Mouse (Mus musculus) WW6 (cell line): Measurements from ENCODE around the gene Serpinb8.

Experiments used
- DNase-seq: peaks from one replicate; pipeline ENCODE4 v3.0.0-alpha.2; 2013; ENCODE audit warnings: low read depth, low spot score

Gene Serpinb8

GRCm38 (mm10) chr1:107642457-107643118 lies 52.8 kb downstream of the Serpinb8 start:
- no peak for DNase-seq

- no peak for DNase-seq
These were observed 55.3 kb downstream of the Serpinb8 start for GRCm38 (mm10) chr1:107645086-107645485.

- no peak for DNase-seq
These were observed 67.9 kb downstream of the Serpinb8 start for GRCm38 (mm10) chr1:107657689-107658088.
